Mouse (Mus musculus) T-cell, adult 2 months (primary cell): Measurements from ENCODE around the gene Olfr968.

Source experiments
- DNase-seq: peaks from one replicate; pipeline ENCODE4 v3.0.0; 2022; ENCODE audit warnings: low spot score

Olfr968 gene

DNA sequence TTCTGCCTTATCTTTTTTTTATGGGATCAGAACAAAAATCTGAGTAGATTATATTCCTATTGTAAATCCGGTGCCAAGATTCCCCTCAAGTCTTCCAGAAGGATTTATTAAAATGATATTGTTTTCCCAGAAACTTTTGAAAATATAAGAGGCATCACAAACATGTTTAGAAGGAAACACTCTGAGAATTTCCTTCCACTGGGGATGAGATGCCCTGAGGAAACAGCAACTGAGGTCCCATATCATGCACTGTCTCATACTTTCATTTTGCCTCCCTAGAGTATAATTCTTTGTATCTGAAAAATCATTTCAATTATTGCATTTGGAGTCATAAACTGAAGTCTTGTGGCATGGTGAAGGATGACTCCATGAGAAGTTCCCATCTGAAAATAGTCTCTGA is at the start of gene Olfr968:
Gene Olfr968, minus strand, starts transcription at position 101 of the 400 bp plus-strand sequence.
- DNase-seq: no peak

DNA sequence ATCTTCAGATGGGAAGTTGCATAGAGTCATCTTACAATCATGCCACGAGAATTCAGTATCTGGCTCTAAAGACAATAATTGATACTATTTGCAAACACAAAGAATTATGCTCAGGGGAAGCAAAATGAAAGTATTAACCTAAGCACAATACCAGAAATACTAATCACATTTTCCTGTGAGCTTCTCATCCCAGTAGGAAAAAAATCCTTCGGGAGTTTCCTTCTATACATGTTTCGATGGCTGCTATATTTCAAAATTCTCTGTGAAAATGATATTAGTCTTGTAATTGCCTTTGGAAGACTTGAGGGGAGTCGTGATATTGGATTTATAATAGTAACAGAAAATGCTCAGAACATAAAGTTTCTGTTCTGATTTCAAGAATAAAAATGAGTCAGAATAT is 25.5 kb upstream of the Olfr968 start, which contains the start of gene Olfr970:
Gene Olfr970, plus strand, starts transcription at position 301 of the 400 bp plus-strand sequence.
- no peak for DNase-seq

DNA sequence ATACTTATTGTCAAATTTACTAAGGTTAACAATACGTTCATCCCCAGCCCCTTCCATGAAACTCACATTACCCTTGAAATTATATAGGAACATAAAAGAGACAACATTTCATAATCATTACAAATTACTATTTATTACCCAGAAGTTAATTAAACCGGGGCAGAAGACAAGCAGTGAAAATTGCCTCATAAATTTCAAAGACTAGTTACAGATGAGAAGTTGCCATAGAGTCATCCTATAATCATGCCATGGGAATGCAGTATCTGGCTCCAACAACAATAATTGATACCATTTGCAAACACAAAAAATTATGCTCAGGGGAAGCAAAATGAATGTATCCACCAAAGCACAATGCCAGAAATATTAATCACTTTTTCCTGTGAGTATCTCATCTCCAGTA is 7.5 kb upstream of the Olfr968 start, which contains the start of gene Olfr969:
Gene Olfr969, plus strand, starts transcription at position 388 of the 400 bp plus-strand sequence.
- DNase-seq: no peak

DNA sequence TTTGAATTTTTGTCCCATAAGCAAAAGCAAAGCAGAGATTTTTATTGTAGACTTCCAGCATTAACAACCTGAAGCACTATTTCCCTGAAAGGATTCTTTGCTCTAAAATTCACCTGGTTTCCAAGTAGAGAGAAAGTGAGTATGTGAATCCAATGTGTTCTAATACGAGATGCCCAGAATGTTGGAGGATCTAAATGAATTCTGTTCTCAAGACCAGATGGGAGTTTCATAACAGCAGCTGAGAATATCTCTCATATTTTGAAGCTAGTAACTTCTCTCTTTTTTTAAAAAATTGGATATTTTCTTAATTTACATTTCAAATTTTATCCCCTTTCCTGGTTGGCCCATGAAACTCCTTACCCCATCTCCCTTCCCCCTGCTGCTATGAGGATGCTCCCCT is 36.6 kb downstream of the Olfr968 start:
- no peak for DNase-seq

DNA sequence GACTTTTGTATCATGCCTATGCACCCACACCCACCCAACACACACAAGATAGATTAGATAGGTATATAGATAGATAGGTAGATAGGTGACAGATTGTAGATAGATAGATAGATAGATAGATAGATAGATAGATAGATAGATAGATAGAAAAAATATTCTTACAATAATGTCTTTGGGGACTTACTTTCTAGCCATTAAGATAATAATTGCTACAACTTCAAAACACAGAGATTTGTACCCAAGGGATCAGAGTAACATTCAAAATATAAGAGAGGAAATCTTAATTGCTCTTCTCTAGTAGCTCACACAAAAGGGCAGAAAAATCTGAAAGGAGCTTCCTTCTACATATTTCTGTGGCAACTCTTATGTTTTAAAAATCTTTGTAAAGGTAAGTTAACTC is 37.1 kb downstream of the Olfr968 start, which contains the start of gene Olfr967:
Gene Olfr967, plus strand, starts transcription at position 301 of the 400 bp plus-strand sequence.
- no peak for DNase-seq

- DNase-seq: no peak
Measured at GRCm38 (mm10) chr9:39740741-39741140, 42.3 kb downstream of the Olfr968 start.

GRCm38 (mm10) chr9:39730678-39731077 is 52.4 kb downstream of the Olfr968 start, which contains the start of gene Olfr150:
Gene Olfr150, plus strand, starts transcription at chr9:39730978.
- no peak for DNase-seq
